Mouse (Mus musculus) liver, adult (tissue): ENCODE measurements at regions not wholly inside any gene's neighbourhood (a gene's known extent, or its start where the extent isn't known, plus 50 kb on each side); places are given as distances from the start of the nearest gene placed in this dataset.

Experiments
- GATA4 ChIP-seq: IDR thresholded peaks from 2 replicates; pipeline ENCODE4 v1.6.1; 2014; ENCODE audit warnings: mild to moderate bottlenecking, low read length; ENCODE audit not compliant: insufficient replicate concordance

GRCm38 (mm10) chr13:44345094-44345493, 384.2 kb upstream of the Jarid2 start:
- no peak for TF ChIP-seq GATA4

GRCm38 (mm10) chr13:44346636-44347035, 382.6 kb upstream of the Jarid2 start:
- no peak for TF ChIP-seq GATA4

- no peak for TF ChIP-seq GATA4
These were observed 381.6 kb upstream of the Jarid2 start for GRCm38 (mm10) chr13:44347662-44348061.

GRCm38 (mm10) chr13:44353899-44354298, 375.4 kb upstream of the Jarid2 start:
- no peak for TF ChIP-seq GATA4

- no peak for TF ChIP-seq GATA4
These were observed 373.5 kb upstream of the Jarid2 start for GRCm38 (mm10) chr13:44355771-44356221.

GRCm38 (mm10) chr13:44356981-44357380, 372.3 kb upstream of the Jarid2 start:
- TF ChIP-seq GATA4 = no peak

GRCm38 (mm10) chr13:44359344-44359743, 369.9 kb upstream of the Jarid2 start:
- TF ChIP-seq GATA4 = no peak

GRCm38 (mm10) chr13:44360016-44360415, 369.3 kb upstream of the Jarid2 start:
- no peak for TF ChIP-seq GATA4

- TF ChIP-seq GATA4 = no peak
These were observed 368.5 kb upstream of the Jarid2 start for GRCm38 (mm10) chr13:44360725-44361290.

- no peak for TF ChIP-seq GATA4
These were observed 366.8 kb upstream of the Jarid2 start for GRCm38 (mm10) chr13:44362293-44363005.

GRCm38 (mm10) chr13:44363016-44363415, 366.3 kb upstream of the Jarid2 start:
- no peak for TF ChIP-seq GATA4

- no peak for TF ChIP-seq GATA4
These were observed 360.0 kb upstream of the Jarid2 start for GRCm38 (mm10) chr13:44369301-44369700.

GRCm38 (mm10) chr13:44372361-44372877, 356.9 kb upstream of the Jarid2 start:
- no peak for TF ChIP-seq GATA4

GRCm38 (mm10) chr13:44375476-44376159, 353.7 kb upstream of the Jarid2 start:
- no peak for TF ChIP-seq GATA4

- no peak for TF ChIP-seq GATA4
These were observed 353.1 kb upstream of the Jarid2 start for GRCm38 (mm10) chr13:44376160-44376488.
